ENCODE assay signal across 9 mouse cellular contexts in the genomic region with DNA sequence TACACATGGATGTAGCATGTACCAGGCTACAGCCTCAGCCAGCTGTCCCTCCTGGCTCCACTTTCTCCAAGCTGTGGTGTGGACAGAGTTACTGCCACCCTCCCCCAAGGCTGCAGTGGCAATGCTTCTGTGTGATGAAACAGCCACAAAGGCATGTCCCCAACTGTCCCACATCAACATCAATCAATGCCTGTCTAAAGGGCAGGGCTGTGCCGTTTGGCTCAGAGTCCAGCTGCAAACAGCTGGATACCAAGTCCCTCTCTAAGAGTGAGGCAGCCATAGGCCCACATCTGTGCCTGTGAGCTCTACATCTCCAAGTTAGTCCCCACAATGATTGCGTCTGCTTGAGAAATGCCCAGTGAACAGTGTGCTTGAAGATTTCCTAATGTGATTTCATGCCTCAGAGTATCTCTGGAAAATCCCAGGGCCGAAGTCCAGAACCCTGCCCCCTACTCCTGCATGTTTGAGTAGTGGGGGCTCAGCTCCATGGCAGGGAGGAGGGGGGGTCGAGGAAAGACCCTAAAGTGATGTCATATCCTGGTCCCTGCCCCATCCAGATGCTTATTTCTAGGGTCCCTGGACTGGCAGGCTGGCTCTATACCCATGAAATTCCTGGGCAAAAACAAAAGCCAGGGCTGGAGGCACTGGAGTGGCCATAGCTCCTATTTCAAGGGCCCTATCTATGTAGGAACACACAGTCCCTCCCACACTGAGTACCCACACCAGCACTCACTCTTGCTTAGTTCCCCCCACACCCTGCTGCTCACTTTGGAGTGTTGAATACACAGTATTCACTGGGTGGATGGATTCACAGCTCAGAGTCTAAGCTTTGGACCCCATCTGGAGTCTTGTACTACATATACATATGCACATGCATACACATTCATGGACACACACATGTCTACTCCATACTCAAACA. TPM values are rescaled to one million over a fixed set of nuclear protein-coding genes. Genes with fewer than 3 reads are reported as not detected.
DNase-seq lines count a peak whose midpoint lies in the region; ATAC-seq lines count a peak whose summit lies in the region.
"Had no signal": no experiment of that assay in that cellular context is flagged by ENCODE, and none has a peak within 500 bp of the region (broad histone marks: within the 10 kb centered on the region; RNA-seq: fewer than 3 reads in every experiment).

No protein-coding gene starts in this region.

- H3K9me3 ChIP-seq in heart, embryonic 12.5 days (replicated peaks) = no peaks in the 10 kb centered on the region
- no peaks in the 10 kb centered on the region for H3K9me3 ChIP-seq in heart, embryonic 11.5 days (replicated peaks; ENCODE audit: control insufficient read depth, low read length)
- H3K9me3 ChIP-seq: embryonic facial prominence, embryonic 12.5 days had no signal

- peak overlapping the region; percentile 42; the same call in 1 of the 2 replicates for H3K9ac ChIP-seq in heart, embryonic 12.5 days
- no peak overlapping the region for H3K9ac ChIP-seq in heart, embryonic 11.5 days (ENCODE audit: low read depth, low read length)
- H3K9ac ChIP-seq: embryonic facial prominence, embryonic 12.5 days had no signal

- H3K27ac ChIP-seq in heart, embryonic 12.5 days (ENCODE audit: poor library complexity, severe bottlenecking) = no peak overlapping the region
- H3K27ac ChIP-seq in heart, embryonic 11.5 days (ENCODE audit: low read depth, low read length) = no peak overlapping the region
- H3K27ac ChIP-seq: embryonic facial prominence, embryonic 12.5 days had no signal

- ATAC-seq in heart, embryonic 12.5 days (ENCODE audit: insufficient number of reproducible peaks, low FRiP score) = no peak
- no peak for ATAC-seq in heart, embryonic 11.5 days (replicated peaks; ENCODE audit: insufficient number of reproducible peaks, low FRiP score, low TSS enrichment)
- no peak for ATAC-seq in monocyte, adult 5-6 weeks (replicated peaks; ENCODE audit: insufficient number of reproducible peaks, low FRiP score, low TSS enrichment, poor library complexity, severe bottlenecking)

- DNase-seq in adrenal gland, postnatal 36 days = peak; percentile 69 to 78
- DNase-seq in kidney, postnatal 10 days = peak; percentile 69
- peak; percentile 44 to 89 for DNase-seq in lung, postnatal 4 days
- DNase-seq in c-Kit-positive CD71-positive TER-119-positive erythroid progenitor cells, embryonic 14.5 days (ENCODE audit: low spot score) = no peak
- no peak for DNase-seq in thymus, postnatal 25 days

- H3K4me3 ChIP-seq in heart, embryonic 12.5 days = no peak overlapping the region
- H3K4me3 ChIP-seq in heart, embryonic 11.5 days (ENCODE audit: low read depth, low read length) = no peak overlapping the region
- H3K4me3 ChIP-seq: embryonic facial prominence, embryonic 12.5 days had no signal

- no peak overlapping the region for H3K4me2 ChIP-seq in heart, embryonic 12.5 days
- no peak overlapping the region for H3K4me2 ChIP-seq in heart, embryonic 11.5 days
- H3K4me2 ChIP-seq: embryonic facial prominence, embryonic 12.5 days had no signal

- peaks cover 73% of the 10 kb centered on the region for H3K4me1 ChIP-seq in heart, embryonic 12.5 days (replicated peaks)
- H3K4me1 ChIP-seq in heart, embryonic 11.5 days (ENCODE audit: control insufficient read depth, insufficient read depth, low read length) = peaks cover 38% of the 10 kb centered on the region

- 38% methylated on average over 4 of the region's 4 CpGs for WGBS in heart, embryonic 12.5 days
- WGBS in heart, embryonic 11.5 days (ENCODE audit: insufficient replicate concordance) = 40% methylated on average over 4 of the region's 4 CpGs

- no peaks in the 10 kb centered on the region for H3K27me3 ChIP-seq in heart, embryonic 12.5 days (replicated peaks)
- H3K27me3 ChIP-seq in heart, embryonic 11.5 days (ENCODE audit: control insufficient read depth, insufficient read depth, low read length) = no peaks in the 10 kb centered on the region
- H3K27me3 ChIP-seq: embryonic facial prominence, embryonic 12.5 days had no signal

- H3K36me3 ChIP-seq in heart, embryonic 12.5 days = 0 out of 2 replicates have a peak, but pooled peaks cover 4% of the 10 kb centered on the region
- no peaks in the 10 kb centered on the region for H3K36me3 ChIP-seq in heart, embryonic 11.5 days (ENCODE audit: control insufficient read depth, insufficient read depth, low read length)
- H3K36me3 ChIP-seq: embryonic facial prominence, embryonic 12.5 days had no signal

RNA-seq across cellular contexts. Expression of a gene that starts 49.6 kb away (rescaled TPM):
- polyA plus RNA-seq in heart, embryonic 12.5 days (2016; fragmentation: Nextera tagmentation; extraction: Ambion mirVana) = 271 and 284 TPM in 2 replicates
- polyA plus RNA-seq in heart, embryonic 11.5 days (2014; fragmentation: Nextera tagmentation; extraction: Ambion mirVana) = 113 and 164 TPM in 2 replicates
- total RNA-seq in adrenal gland, postnatal 36 days (2021) = 10 to 100 TPM; 22.9 to 44.0 TPM
- not detected in 3 replicates for total RNA-seq in monocyte, adult 5-6 weeks (2017)

Comparison
In these comparisons a context has a peak if more than half of its experiments do, and no peak if none do; other contexts are left out.
1. DNase-seq: peak in adrenal gland, postnatal 36 days (2 of 2), kidney, postnatal 10 days (single experiment) and lung, postnatal 4 days (2 of 2); none in c-Kit-positive CD71-positive TER-119-positive erythroid progenitor cells, embryonic 14.5 days (single experiment) and thymus, postnatal 25 days (single experiment).
2. RNA of a gene that starts 49.6 kb away (total RNA-seq): 22.9 to 44.0 TPM in adrenal gland, postnatal 36 days; not detected in monocyte, adult 5-6 weeks; every median in the first group is over 10 times any median in the second.